In genomic region chr5:106964513-106965014, GRCm38 (mm10) we compare ENCODE assay signal across 8 mouse cellular contexts. TPM values are rescaled to one million over a fixed set of nuclear protein-coding genes. Genes with fewer than 3 reads are reported as not detected.
DNase-seq lines count a peak whose midpoint lies in the region; ATAC-seq and TF ChIP-seq lines count a peak whose summit lies in the region.

No protein-coding gene starts in this region.

- no peaks in the 10 kb centered on the region for H3K27me3 ChIP-seq in ES-Bruce4 (ENCODE audit: control insufficient read depth, insufficient read depth, low read length, poor library complexity, severe bottlenecking)
- H3K27me3 ChIP-seq in forebrain, embryonic 13.5 days, result no peaks in the 10 kb centered on the region
- no peaks in the 10 kb centered on the region for H3K27me3 ChIP-seq in liver, embryonic 14.5 days (ENCODE audit: control insufficient read depth, insufficient read depth, low read length)

- no peaks in the 10 kb centered on the region for H3K9me3 ChIP-seq in ES-Bruce4 (replicated peaks; ENCODE audit: control insufficient read depth, insufficient read depth, low read length, poor library complexity, severe bottlenecking)
- H3K9me3 ChIP-seq in forebrain, embryonic 13.5 days (replicated peaks), result no peaks in the 10 kb centered on the region
- H3K9me3 ChIP-seq in liver, embryonic 14.5 days (ENCODE audit: control insufficient read depth, low read length), result no peaks in the 10 kb centered on the region

- H3K9ac ChIP-seq in ES-Bruce4 (ENCODE audit: low read depth, poor library complexity, severe bottlenecking), result peak overlapping the region; percentile 86
- peak overlapping the region; percentile 85 for H3K9ac ChIP-seq in forebrain, embryonic 13.5 days
- H3K9ac ChIP-seq in liver, embryonic 14.5 days (replicated peaks), result peak overlapping the region; percentile 84

- H3K4me1 ChIP-seq in ES-Bruce4 (ENCODE audit: control insufficient read depth, insufficient read depth, low read length), result peaks cover 1% of the 10 kb centered on the region
- H3K4me1 ChIP-seq in forebrain, embryonic 13.5 days, result peaks cover 21% of the 10 kb centered on the region
- peaks cover 9 to 11% of the 10 kb centered on the region in 2 experiments for H3K4me1 ChIP-seq in liver, embryonic 14.5 days (replicated peaks; ENCODE audit: control insufficient read depth in 2 of 2, insufficient read depth in 2 of 2, low read length in 1 of 2)

- peaks cover 21% of the 10 kb centered on the region for H3K36me3 ChIP-seq in ES-Bruce4 (ENCODE audit: control insufficient read depth, insufficient read depth, low read length, poor library complexity, severe bottlenecking)
- peaks cover 6% of the 10 kb centered on the region for H3K36me3 ChIP-seq in forebrain, embryonic 13.5 days (ENCODE audit: poor library complexity, severe bottlenecking)
- H3K36me3 ChIP-seq in liver, embryonic 14.5 days (replicated peaks; ENCODE audit: control insufficient read depth, insufficient read depth, low read depth), result peaks cover 28% of the 10 kb centered on the region

- TF ChIP-seq CTCF in gastrocnemius, adult 2 months (IDR thresholded peaks at IDR 0.05), result no peak
- no peak for TF ChIP-seq CTCF in ES-Bruce4 (IDR thresholded peaks at IDR 0.05; ENCODE audit: low read depth, low read length)
- no peak for TF ChIP-seq CTCF in liver, embryonic 14.5 days (IDR thresholded peaks at IDR 0.05; ENCODE audit: low read depth)

- no peak for DNase-seq in gastrocnemius, adult 2 months
- no peak for DNase-seq in gastrocnemius, postnatal 25 days
- peak in 2 of 3 experiments; percentile 56 to 58 for DNase-seq in liver, embryonic 14.5 days (ENCODE audit: low read depth in 3 of 3, low spot score in 3 of 3)
- DNase-seq in telencephalon, adult 2 months (ENCODE audit: low read depth, low spot score), result peak; percentile 4
- no peak for DNase-seq in frontal cortex, postnatal 25 days (ENCODE audit: low spot score in 2 of 2)
- DNase-seq in left cerebral cortex, postnatal 10 days (ENCODE audit: extremely low spot score in 1 of 2, low spot score in 2 of 2), result no peak

- peak overlapping the region; percentile 79 for H3K27ac ChIP-seq in gastrocnemius, adult 2 months
- no peak overlapping the region for H3K27ac ChIP-seq in ES-Bruce4 (ENCODE audit: insufficient read depth, low read length)
- H3K27ac ChIP-seq in forebrain, embryonic 13.5 days, result peak overlapping the region; percentile 55
- peak overlapping the region; percentile 68 for H3K27ac ChIP-seq in liver, embryonic 14.5 days

- intact Hi-C loops in gastrocnemius, adult 2 months (cut with DNase I), result no loop called here
- intact Hi-C loops in left cerebral cortex, postnatal 10 days (cut with DNase I), result loop anchor here (5.0 kb wide), 1 partner anchor 102 kb away; no protein-coding TSS in a partner anchor

- TF ChIP-seq POLR2A in ES-Bruce4 (IDR thresholded peaks at IDR 0.05; ENCODE audit: insufficient read depth, low read length), result no peak

- H3K4me2 ChIP-seq in forebrain, embryonic 13.5 days, result peak overlapping the region; percentile 74
- H3K4me2 ChIP-seq in liver, embryonic 14.5 days (ENCODE audit: low read depth), result peak overlapping the region; percentile 85

- TF ChIP-seq EP300 in ES-Bruce4 (IDR thresholded peaks at IDR 0.05; ENCODE audit: insufficient read depth, low read depth, low read length), result no peak
- no peak for TF ChIP-seq EP300 in liver, embryonic 14.5 days (IDR thresholded peaks at IDR 0.05; ENCODE audit: low read depth)

- peak overlapping the region; percentile 96 for H3K4me3 ChIP-seq in gastrocnemius, adult 2 months
- peak overlapping the region; percentile 94 for H3K4me3 ChIP-seq in ES-Bruce4 (ENCODE audit: low read depth, low read length)
- peak overlapping the region; percentile 87 for H3K4me3 ChIP-seq in forebrain, embryonic 13.5 days
- peak overlapping the region; percentile 75 to 84 for H3K4me3 ChIP-seq in liver, embryonic 14.5 days (ENCODE audit: insufficient read depth in 1 of 2, low read depth in 2 of 2, low read length in 2 of 2)

- under 1% methylated on average over 41 of the region's 41 CpGs for WGBS in forebrain, embryonic 13.5 days
- WGBS in liver, embryonic 14.5 days (ENCODE audit: insufficient replicate concordance), result under 1% methylated on average over 41 of the region's 41 CpGs

- peak; percentile 91 for ATAC-seq in forebrain, embryonic 13.5 days
- ATAC-seq in liver, embryonic 14.5 days (ENCODE audit: insufficient read depth), result peak; percentile 91

RNA-seq across cellular contexts. Expression of gene Cdc7, which starts 0.4 kb away (rescaled TPM):
- total RNA-seq in gastrocnemius, adult 2 months (2021), result under 1 TPM; 0.31 to 0.47 TPM
- total RNA-seq in gastrocnemius, postnatal 25 days (2021), result under 1 TPM; 0.31 to 0.46 TPM
- 49.9 and 58.1 TPM in 2 replicates for polyA plus RNA-seq in ES-Bruce4 (2011; ENCODE audit: insufficient read depth, insufficient read length, low read depth, missing spikeins)
- polyA plus RNA-seq in forebrain, embryonic 13.5 days (2015; fragmentation: Nextera tagmentation; extraction: Ambion mirVana), result 43.1 and 47.7 TPM in 2 replicates
- 12.5 and 15.6 TPM in 2 replicates for polyA plus RNA-seq in liver, embryonic 14.5 days (2012; rRNA removed)
- polyA plus RNA-seq in liver, embryonic 14.5 days (2014; fragmentation: Nextera tagmentation; extraction: Ambion mirVana), result 16.2 and 18.2 TPM in 2 replicates
- total RNA-seq in left cerebral cortex, postnatal 10 days (2021), result 10 to 100 TPM; 14.0 to 15.9 TPM

RNA-seq across cellular contexts. Expression of gene Hfm1, which starts 38.4 kb away (rescaled TPM):
- not detected for total RNA-seq in gastrocnemius, adult 2 months (2021)
- not detected for total RNA-seq in gastrocnemius, postnatal 25 days (2021)
- polyA plus RNA-seq in ES-Bruce4 (2011; ENCODE audit: insufficient read depth, insufficient read length, low read depth, missing spikeins), result 2.8 and 3.5 TPM in 2 replicates
- polyA plus RNA-seq in forebrain, embryonic 13.5 days (2015; fragmentation: Nextera tagmentation; extraction: Ambion mirVana), result 5.5 and 6.0 TPM in 2 replicates
- 0.02 and 0.06 TPM in 2 replicates for polyA plus RNA-seq in liver, embryonic 14.5 days (2012; rRNA removed)
- polyA plus RNA-seq in liver, embryonic 14.5 days (2014; fragmentation: Nextera tagmentation; extraction: Ambion mirVana), result 0.09 TPM in 1 of 2 replicates, not detected in the other
- total RNA-seq in left cerebral cortex, postnatal 10 days (2021), result 1 to 10 TPM; 2.7 TPM

Comparison
In these comparisons a context has a peak if more than half of its experiments do, and no peak if none do; other contexts are left out.
1. DNase-seq: peak in liver, embryonic 14.5 days (2 of 3) and telencephalon, adult 2 months (single experiment); none in gastrocnemius, adult 2 months (single experiment), gastrocnemius, postnatal 25 days (single experiment), frontal cortex, postnatal 25 days (0 of 2) and left cerebral cortex, postnatal 10 days (0 of 2).
2. RNA of gene Cdc7, which starts 0.4 kb away (total RNA-seq): 14.0 to 15.9 TPM in left cerebral cortex, postnatal 10 days; 0.31 to 0.47 TPM in gastrocnemius, adult 2 months and 0.31 to 0.46 TPM in gastrocnemius, postnatal 25 days; every median in the first group is over 10 times any median in the second.
3. Peak in every context shown above with its lines, with median percentiles within 50 percentile points of each other: H3K4me3 ChIP-seq and H3K9ac ChIP-seq.